Mouse (Mus musculus): ENCODE results near the gene Smdt1.

GRCm38 (mm10) chr15:82325382-82325781, 13.4 kb upstream of the Smdt1 start:
- TF ChIP-seq MAX (IDR thresholded peaks at IDR 0.05) (no peak), CTCF (IDR thresholded peaks at IDR 0.05; ENCODE audit: control insufficient read depth, insufficient read depth, insufficient read length) (no peak), MYOG (IDR thresholded peaks at IDR 0.05; ENCODE audit: control insufficient read depth, extremely low read depth, insufficient read length) (no peak)

Measured in C2C12 (cell line).